Mouse (Mus musculus): ENCODE data around the gene Dock3. TPM values are rescaled to one million over a fixed set of nuclear protein-coding genes. Genes with fewer than 3 reads are reported as not detected.

Dock3 gene
- total RNA-seq, 2 experiments from 2014 or later, result 0.13 TPM; not detected in 1

DNA sequence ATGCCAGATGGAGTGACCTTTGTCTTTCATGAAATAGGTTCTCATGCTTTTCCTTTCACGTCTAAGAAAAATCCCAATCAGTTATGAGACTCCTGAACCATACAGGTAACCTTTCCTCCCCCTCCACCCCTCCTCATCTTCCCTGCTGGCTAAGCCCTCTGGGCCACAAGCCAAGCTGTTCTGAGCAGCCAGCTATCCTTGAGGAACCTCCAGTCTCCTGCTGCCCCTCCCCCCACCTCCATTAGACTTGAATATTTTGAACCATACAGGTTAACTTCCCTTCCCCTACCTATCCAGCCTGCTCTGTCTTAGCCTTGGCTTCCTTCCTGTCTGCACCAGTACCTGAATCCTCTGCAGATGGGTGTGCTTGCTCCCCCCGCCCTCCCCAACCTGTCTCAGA is 204.1 kb downstream of the Dock3 start:
- no peak for DNase-seq

DNA sequence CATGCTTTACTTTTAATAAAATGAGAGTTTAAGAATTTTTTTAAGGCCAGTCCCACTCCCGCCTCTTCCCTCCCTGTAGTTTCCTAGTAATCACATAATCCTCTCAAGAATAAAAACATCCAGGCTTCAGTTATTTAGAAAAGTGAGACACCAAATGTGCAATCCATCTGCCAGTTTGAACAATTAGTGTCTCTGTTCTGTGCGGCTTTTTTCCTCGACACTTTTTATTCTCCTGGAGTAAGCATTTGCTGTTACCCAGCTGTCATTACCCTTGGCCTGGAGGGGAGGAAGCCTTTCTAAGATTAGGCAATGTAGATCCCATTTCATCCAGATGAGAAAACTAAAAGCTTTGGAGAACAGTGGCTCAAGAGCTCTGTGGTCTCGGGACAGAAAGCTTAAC is 221.9 kb downstream of the Dock3 start:
- DNase-seq, result no peak

DNA sequence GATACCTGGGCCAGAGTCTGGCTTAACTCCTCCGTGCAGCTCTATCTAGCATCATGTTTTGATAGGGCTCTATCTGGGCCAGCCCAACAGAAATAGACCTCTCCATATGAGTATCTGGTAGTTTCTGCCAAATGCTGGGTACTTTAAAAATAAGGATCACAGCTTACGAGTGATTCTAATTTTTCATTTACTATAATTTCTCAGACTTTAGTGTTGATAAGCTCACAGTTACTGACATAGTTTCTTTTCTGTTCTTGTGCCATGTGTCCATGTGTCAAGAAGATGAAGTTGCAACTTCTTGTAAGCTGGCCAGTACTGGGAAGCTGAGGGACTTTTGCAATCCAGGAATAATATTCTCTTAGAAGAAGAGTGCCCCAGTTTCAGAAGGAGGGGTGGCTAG is 228.5 kb downstream of the Dock3 start:
- DNase-seq, result no peak

DNA sequence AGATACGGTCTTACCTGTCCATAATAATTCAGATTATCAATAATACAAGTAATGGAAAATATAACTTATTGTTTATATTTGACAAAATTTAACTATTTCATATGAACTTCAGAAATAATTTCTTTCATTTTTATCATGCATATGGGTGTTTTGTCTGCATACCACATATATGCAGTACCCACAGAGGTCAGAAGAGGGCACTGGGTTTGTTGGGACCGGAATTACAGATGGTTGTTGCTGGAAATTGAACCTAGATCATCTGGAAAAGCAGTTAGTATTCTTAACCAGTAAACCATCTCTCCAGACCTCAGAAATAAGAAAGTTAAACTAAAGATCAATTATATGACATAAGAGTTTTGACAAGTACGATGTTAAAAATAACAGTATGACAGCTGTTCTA is 261.0 kb downstream of the Dock3 start:
- DNase-seq, result no peak

DNA sequence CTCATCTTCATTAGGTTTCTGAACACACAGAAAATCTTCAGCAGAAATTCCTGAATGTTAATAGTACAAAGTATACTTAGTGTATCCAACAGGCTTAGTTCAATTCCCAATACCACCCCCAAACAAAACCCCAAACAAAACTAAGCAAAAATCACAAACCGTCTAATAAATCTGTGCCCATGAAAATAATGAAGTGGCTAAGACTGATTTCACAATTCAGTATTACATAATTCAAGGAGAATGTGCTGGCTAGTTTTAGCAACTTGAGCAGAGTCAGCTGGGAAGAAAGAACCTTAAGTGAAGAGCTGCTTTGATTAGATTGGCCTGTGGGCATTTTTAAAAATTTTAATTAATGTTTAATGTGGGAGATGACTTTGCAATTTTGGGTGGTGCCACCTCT is 273.3 kb downstream of the Dock3 start:
- DNase-seq, result no peak

DNA sequence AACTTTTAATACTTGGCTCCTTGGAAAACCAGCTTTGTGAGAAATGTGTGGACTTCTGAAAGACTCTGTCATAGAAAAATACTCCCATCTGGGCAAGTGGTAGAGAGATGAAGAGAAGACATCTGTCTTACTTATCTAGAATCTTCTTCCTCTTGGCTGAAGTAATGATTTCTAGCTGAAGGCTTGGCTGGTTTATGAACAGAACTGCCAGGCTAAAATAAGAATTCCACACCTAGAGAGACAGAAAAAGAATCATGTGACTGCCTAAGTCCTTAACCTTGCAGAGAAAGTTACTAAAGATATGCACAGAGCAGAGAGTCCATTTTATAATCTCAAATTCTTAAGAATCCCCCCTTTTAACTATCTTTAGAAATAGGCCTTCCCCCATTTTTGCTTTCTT is 276.2 kb downstream of the Dock3 start:
- DNase-seq, result no peak

DNA sequence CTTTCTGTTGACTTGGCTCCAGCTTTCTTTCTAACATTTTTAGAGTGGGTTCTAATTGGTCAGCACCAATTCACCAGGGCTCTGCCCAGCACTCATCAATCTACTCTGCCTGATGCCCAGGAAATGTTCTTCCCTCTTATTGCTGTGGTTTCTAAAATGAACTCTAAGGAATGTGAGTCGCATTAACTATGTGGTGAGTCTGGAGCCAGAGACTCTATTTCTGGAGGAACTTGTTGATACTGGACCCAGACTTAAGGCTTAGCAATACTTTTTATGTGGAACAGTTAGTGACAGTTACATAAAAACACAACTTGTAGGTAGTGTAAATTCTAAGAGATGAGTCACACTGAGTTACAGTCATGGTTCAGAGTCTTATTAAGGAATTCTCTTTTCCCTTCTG is 296.7 kb downstream of the Dock3 start:
- DNase-seq, result no peak

DNA sequence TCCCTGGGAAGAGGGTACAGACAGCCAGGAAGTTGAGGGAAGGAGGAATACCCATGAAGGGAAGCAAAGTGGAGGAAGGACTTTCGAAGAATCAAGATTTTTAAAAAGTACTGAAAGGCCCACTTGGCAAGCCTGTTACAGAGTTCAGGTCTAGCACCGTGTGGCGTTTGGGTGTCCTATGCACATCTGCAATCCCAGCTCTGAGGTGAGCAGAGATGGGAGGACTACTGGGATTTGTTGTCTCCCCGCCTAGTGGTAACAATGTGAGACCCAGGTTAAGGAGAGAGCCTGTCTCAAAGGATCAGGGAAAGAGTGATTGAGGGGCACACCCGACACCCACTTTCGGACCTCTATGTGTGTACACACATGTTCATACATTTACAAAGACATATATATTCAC is 316.8 kb downstream of the Dock3 start:
- no peak for DNase-seq

DNA sequence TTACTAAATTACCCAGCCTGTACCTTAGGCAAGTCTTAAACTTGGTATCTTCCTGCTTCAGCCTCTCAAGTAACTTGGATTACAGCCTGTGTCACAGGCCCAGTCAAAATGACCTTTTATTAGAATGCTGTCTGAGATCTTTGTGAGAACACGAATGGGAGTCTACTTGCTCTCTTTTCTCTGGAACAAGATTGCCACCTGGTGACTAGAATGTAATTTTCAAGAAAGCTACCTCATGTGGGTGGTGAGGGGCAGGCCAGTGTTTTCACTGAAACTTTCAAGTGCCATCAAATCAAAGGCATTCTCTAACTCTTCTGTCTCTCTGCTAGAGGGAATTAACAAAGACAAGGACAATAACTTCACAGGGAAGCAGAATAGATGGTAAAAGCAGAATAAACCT is 317.9 kb downstream of the Dock3 start:
- no peak for DNase-seq

DNA sequence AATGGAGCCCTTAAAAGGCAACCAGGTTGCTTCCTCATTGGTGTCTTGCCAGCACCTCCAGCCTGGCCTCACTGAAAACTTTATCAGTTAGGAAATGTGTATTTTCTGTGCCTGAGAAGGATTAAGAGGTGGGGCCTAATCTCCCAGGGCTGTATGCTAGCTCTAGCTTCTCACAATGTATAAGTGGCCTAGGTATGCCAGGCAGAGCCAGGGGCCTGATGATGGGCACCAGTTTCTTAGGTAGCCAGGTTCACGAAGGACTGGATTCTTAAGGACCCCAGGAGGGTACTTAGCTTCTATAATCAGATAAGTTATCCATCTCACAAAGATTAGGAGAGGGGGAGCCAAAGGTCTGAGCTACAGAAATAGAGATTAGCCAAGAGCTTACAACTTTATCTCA is 320.1 kb downstream of the Dock3 start:
- DNase-seq, result no peak

DNA sequence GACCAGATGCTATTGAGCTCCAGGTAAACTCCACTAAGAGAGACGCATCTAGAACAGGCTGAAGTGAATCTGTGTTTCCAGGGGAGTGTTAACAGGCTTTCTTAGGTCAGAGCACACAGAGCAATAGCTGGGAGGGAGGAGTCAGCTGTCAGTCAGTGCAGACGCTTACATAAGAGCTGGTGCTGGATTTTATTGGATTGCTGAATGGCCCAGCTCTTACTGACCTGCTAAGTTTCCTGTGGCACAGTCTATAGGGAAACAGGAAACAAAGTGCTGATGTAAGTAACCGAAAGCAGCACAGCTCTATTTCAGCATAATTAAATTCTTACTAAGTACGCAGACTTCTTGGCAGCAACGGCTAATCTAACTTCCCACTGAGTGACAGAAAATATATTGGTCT is 323.0 kb downstream of the Dock3 start:
- peak; percentile 3 for DNase-seq

DNA sequence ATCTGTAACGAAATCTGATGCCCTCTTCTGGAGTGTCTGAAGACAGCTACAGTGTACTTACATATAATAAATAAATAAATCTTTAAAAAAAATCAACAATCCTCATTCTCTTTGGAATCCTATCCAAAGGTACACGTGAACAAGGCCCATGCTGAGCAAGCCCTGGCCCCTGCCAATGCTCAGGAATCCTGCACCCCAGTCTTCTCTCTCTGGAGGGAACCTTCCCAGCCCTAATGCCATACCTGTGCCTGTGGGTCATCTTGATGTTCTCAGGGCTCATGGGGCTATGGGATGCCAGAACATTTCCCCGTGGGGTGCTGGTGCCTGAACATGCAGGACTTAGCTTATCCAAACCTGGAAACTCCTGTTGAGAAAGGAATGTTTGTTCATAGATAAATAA is 323.5 kb downstream of the Dock3 start:
- DNase-seq, result peak; percentile 1

DNA sequence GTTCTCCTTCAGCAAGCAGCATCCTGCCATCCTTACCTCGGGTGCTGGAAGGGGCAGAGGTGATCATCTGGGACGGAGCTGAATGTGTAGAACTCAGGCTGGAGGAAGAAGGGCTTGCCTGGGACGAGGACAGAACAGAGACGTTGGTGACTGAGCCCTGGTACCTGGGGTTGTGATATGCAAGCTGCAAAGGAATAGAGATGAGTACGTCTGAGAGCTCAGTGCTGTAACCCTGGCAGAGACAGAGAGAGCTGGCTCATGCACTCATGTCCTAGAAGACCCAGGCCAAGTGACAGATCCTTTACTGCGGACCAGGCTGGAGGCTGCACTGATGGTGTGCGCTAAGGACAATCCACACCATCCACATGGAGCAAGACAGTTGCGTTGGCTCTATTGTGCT is 325.1 kb downstream of the Dock3 start:
- DNase-seq, result peak; percentile 1

DNA sequence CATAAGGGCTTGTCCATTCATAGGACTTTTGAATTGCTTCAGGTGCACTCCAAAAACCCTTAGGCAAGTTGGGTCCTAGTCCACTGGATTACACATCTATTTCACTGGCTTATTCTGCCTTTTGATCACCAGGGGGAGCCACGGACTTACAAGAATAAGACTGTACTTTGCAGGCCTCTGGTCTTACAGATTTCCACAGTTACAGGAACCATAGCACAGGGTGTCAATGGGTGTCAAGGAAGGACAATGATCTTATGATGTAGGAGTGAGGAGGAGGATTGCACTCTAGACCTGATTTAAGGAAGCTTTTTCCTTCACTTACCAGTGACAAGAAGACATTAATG is 327.9 kb downstream of the Dock3 start:
- DNase-seq, result peak; percentile 4

DNA sequence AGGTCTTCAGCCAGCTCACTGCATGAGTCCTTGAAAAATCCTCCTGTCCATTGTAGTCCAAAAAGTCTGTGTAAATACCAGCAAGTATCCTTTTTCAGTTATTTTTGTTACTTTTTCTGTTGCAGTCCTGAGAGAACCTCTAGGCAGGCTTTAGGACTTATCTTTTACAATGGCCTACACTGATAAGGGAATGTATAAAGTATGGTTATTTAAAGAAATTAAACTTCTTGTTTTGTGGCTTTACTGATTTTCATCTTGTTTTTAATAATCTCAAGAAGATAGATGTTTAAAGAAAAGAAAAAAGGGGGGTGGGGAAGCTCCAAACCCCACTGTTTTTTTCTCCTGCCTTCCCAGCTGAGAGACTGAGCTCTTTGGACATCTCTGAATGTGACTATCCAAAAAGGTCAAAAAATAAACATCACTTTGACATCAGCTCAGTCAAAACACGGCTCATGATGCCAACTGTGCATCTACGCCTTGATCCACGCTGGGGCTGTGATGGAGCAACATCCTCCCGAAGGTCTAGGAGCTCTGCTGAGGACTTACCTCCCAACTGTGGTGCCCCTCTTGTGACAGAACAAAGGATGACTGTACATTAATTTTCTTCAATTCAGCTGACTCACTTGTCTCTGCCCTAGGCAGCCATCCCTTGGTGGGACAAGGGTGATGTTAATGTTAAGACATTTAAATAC is 328.5 kb downstream of the Dock3 start:
- peak; percentile 1 for DNase-seq

DNA sequence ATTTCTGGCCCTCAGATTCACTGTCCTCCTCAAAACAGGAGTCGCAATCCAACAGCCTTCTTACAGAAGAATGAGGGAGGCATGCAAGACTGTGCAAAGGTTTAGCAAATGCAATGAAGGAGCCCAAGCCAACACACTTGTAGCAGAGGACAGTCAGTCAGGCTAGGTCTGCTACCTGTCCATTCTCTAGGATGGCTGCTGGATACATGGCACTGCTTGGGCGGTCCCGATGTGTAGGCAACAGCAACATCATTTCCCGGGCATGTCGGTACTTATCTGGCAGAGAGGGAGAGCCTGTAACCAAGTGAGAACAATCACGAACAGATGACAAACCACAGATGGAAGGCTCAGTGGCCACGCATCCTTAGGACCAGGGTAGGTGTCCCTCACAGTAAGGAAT is 330.1 kb downstream of the Dock3 start:
- peak; percentile 1 for DNase-seq

DNA sequence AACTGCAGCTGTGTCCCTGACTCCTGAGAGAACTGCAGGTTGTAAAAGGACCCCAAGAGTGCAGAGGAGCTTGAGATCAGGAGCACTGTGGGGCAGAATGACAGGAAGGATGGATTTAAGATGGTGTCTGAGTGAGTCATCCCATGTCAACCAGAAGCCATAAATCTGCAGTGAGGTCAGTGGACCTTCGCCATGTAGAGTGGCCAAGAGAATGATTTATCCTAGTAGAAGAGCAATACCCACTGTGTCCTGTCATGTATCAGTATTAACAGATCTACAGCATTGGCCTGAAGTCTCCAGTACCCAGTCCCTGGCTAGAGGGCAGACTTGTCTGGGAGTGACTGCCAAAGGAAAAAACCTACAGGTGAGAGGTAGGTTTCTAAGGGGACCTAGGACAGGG is 332.8 kb downstream of the Dock3 start:
- DNase-seq, result no peak

DNA sequence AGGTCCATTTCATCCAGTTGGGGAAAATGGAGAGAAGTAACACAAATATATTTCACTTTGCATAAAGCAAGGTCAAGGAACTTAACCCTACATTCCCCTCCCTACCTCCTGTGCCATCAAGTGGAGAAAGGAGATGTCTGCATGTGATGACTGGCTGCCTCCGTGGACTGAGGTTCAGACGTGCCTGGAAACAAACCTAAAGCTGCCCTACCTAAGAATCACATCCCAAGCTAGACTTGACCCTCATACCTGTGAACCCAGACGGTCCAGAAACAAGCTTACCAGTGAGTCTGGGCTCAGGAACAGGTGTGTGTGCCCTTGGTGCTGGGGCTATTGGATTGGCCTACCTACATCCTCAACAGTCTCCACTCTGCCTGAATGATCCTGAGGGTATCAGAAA is 338.4 kb downstream of the Dock3 start:
- no peak for DNase-seq

DNA sequence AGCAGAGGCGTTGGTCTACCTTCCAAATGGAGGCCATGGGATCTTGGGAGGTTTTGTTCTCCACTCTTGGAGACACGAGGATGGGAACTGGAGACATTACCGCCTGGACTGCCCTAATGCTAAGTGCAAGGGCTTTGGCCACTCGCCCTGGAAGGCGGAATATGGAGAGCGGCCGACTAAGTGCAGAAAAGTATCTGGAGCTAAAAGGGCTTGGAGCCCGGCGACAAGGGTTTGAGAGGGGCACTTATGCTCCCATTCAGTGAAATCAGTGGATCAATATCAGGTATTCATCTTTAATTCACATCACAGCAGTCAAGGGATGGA is 339.2 kb downstream of the Dock3 start:
- no peak for DNase-seq

DNA sequence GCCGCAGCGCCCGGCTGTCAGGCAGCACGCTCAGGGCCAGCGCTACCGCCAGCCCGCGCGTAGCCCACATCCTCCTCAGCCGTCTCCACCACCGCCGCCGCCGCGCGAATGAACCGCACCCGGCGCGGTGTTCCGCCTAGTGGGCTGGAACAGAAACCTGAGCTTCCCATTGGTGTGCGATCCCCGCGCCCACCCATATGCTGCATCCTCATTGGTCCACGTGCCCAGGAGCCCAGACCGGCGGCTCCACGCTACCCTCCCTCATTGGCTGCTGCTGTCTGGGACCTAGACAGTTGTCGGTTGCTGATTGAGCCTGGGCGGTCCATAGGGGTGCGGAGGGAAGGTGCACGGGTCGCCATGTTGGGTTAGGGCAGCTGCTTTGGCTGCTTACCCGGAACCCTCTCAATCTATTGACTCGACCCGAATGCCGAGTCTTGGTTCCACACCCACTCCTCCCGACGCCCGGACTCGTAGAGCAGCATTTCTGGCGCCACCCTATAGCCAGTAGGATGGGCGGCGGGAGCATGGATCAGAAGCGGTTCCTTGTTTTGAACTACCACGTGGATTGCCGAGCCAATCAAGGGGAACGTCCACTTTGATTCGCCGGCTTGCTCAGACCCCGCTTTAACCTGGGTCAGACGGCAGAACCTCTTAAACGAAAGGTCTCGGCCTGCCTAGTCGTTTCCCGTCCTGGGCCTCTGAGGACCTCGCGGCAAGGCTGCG is 339.7 kb downstream of the Dock3 start, which contains the start of gene Manf:
Gene Manf, minus strand, starts transcription at position 151 of the 723 bp plus-strand sequence.
- DNase-seq, result peak; percentile 99

DNA sequence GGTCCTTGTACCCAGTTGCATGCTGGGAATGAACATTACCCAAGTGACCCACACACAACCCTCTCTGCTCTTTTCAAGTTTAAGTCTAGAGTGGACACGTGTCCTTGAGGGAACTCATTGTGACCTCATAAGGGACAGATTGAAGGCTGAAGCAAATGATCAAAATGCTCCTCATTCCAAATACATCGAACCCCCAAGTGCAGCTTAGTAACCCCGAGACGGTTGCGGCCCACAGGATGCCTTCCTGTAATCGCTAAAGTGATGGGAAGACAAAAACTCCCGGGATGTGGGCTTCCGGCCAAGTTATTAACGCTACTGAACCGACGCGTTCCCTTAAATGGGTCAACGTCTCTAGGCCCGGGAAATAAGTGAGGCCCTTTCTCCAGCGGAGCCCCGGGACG is 340.4 kb downstream of the Dock3 start:
- DNase-seq, result no peak

DNA sequence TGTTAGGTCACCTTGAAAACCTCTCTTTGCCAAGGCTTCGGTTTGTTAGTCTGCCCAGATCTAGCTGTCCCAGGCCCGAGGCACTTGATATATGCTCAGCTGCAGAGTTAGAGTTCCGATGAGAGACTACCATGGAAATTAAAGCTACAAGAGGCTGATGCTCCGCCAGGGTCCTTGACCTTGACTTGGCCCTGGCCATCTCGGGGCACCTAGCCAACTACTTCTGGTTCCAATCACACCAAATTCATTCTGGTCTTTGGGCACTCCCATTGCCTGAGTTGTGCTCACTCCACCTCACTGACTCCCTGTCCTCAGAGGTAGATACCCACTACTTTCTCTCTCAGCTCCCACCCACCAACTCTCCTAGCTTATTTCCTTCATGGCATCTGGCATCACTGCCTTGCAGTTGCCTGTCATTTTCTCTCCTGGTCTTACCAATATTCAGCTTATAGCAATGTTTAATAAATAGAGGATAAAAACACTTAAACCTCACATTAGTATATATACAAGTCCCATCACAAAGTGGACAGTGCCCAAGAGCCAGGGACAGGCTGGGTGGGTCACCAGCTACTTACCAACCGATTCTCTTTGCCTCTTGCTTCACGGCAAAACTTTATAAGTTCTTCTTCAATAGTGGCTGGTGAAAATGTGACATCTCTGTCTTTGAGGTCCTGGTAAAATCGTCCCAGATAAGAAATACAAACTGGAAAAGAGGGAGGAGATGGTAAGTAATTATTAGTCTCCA is 341.0 kb downstream of the Dock3 start:
- DNase-seq, result no peak

DNA sequence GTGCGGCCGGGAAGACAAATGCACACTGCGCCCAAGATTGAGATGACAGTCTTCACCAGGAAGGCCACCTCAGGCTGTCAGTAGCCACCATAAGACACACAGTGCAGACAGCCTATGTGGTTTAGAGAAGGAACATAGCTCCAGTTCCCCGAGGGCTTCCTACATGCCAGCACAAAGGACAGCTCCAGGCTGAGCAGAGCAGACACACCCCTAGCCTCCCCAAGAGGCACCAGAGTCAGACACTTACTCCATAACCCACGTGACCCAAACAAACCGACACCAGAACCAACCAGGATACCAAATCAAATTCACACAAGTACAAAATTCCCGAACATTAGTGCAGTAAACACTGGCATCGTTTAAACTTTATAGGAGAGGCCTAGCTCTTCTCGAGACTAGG is 342.4 kb downstream of the Dock3 start:
- DNase-seq, result no peak

DNA sequence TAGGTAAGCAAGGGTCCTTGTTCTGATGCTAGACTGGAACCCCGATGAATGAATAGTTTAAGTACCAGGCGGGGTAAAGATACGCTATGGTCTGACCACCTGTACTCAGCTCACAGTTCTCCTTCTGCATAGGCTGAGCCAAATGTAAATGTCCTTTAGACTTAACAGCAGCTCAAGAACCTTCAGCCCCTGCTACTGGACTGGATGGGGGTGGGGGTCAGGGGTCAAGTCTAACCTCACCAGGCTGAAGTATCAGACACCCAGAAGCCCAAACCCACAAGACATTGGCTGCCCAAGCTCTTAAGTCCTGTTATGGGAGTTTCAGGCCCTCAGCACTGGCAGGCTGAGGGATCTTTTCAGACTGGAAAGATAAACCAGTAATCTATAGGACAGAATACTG is 343.4 kb downstream of the Dock3 start:
- DNase-seq, result no peak

Data from gastrocnemius, postnatal 25 days (tissue).